Mouse (Mus musculus) ovary, adult 18-20 months (tissue): Measurements from ENCODE around the gene Cobll1.

Source experiments
- DNase-seq: peaks from one replicate; pipeline ENCODE4 v3.0.0; 2022; ENCODE audit warnings: low spot score, mixed read lengths

Gene Cobll1

DNA sequence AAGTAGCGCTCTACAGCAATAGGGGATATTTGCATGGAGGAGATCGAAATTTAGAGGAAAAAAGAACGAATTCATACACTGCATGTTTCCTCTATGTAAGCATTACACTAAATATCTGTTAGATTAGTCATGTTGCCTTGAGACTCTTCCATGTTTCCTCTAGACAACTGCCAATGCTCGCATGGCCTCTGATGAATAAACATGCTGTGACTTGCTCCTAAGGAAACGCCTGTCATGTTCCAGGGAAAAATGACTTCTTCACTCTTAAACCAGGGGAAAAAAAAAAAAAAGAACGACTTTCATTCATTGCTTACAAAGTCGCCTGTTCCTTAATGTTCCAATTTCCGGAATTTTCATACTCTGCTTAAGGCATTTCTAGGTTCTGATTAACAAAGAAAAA, 2.1 kb downstream of the Cobll1 start:
- DNase-seq, result no peak

- DNase-seq, result no peak
These were observed 2.6 kb downstream of the Cobll1 start for GRCm38 (mm10) chr2:65236644-65237043.

GRCm38 (mm10) chr2:65232756-65233535, 6.3 kb downstream of the Cobll1 start:
- no peak for DNase-seq

- DNase-seq, result no peak
These were observed 10.8 kb downstream of the Cobll1 start for GRCm38 (mm10) chr2:65228426-65228825.

DNA sequence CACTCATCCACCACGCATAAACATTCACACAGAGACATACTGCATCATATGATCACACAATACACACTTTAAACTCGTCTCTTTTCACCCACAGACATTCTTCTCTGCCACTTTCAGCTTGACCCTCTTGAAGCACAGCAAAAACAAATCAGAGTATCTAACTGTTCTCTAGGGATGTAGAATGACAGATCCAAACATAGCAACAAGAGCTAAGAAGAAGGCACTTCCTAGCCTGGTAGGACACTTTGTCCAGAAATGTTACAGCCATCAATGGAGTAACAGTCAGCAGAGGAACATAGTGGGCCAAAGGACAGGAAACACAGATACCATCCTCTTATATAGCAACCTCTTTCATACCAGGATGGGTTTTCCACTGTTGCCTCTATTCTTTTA, 11.3 kb downstream of the Cobll1 start:
- DNase-seq, result no peak

DNA sequence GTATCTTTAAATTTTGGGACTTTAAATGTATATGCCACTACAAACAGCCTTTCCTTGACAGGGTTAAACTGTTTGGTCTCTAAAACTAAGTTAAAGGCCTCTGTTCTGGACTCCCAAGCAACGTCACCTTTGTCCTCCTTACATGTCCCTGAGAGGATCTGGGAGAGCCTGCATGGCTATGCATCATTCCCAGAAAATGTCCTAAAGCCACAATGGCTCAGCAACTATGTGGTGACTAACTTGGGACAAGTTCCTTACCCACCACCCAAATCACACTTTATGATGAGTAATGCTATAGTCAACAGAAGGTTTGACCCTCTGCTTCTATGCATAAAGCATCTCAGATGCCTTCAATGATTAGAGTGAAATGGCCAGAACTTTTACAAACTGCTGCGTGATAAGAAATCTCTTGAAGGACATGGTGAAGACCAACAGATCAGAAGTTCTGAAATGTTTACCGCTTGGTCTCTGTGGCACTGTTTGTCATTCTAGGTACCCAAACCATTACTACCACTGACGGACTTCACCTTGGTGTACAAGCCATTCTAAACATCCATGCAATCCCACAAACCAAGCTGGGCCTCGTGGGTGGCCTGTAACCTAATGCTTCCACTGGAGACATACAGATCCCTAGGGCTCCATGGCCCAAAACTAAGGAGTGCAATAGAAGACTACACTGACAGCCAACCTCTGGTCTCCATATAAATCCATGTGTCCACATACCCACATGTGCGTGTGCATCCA, 11.9 kb downstream of the Cobll1 start:
- DNase-seq, result no peak

DNA sequence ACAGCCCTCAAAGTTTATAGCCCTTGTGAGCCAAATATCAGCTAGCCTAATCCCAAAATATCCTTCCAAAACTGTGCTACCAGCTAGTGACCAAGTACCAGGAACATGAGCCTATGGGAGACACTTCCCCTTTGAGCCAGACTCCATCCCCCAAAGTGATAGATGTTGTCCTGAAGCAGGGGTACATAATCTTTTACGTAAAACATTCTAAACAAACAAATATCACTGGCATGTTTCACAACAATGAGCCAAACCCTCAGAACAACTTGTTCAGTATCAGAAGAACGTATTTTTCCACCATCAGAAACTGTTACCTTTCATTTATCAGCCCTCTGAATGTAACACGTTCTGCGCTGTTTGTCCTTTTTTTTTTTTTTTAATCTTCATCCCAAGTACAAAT, 12.7 kb downstream of the Cobll1 start:
- DNase-seq, result no peak

DNA sequence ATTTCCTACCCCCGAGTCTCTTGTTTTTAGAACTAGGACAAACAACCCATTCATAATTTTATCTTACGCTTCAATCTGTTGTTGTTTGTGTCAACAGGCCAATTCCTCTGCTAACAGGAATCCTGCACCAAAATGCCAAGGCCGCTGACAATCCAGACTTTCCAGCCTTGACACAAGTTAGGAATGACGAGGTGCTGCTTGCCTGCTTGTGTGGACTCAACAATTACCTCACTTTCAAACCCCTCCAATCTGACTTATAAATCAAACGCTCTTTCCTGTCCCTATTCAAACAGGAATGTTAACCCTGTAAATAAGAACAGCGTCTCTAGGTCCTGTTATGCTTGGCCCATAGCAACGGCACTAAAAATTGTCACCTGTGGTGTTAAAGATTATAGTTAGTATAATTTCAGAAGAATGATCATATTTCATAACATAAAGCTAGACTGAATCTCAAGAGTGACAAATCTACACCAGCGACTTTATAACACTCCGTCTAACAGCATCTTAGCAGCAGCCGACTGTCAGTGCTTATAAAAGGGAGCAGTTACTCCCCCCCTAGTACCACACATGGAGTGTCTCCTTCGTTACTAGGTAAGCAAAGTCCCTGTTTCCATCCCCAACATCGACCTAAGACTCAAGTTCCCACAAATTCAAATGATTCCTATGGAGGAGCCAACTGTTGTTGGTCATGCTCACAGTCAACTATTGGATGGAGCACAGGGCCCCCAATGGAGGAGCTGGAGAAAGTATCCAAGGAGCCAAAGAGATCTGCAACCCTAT, 15.1 kb downstream of the Cobll1 start:
- no peak for DNase-seq

GRCm38 (mm10) chr2:65223012-65223411, 16.2 kb downstream of the Cobll1 start:
- no peak for DNase-seq

DNA sequence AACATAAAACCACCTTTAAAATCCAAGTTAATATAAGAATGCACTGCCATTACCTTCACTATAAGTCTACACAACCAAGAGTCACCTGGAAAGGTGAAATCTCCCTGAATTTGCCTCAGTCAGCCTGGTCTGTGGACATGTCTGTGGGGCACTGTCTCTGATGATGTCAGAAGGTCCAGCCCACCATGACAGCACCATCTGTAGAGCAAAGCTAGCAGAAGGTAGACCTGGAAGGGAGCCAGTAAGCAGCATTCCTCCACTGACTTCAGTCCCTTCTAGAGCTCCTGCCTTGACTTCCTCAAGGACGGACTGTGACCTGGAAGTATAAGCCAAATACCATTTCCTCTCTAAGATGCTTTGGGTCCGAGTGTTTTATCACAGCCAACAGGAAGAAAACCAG, 17.6 kb downstream of the Cobll1 start:
- no peak for DNase-seq

GRCm38 (mm10) chr2:65220563-65220962, 18.6 kb downstream of the Cobll1 start:
- no peak for DNase-seq

GRCm38 (mm10) chr2:65219375-65220135, 19.6 kb downstream of the Cobll1 start:
- no peak for DNase-seq

DNA sequence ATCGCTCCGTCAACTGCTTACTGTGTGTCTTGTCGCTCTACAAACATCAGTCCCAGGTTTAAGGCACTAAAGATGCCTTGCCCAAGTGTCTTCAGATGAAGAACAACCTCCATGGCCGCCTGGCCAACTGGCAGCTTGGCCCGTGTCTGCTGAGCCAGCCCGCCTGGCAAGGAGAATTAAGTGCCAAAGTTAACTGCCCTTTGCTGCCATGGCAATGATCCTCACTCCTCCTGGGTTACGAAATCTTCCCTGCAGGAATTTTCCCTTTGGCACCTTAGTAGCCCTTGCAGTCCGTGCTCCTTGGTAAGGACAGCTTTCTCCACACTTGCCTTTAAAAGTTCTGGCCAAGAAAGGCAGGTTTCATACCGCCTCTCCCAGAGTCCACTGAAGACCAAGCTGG, 20.9 kb downstream of the Cobll1 start:
- DNase-seq, result no peak

DNA sequence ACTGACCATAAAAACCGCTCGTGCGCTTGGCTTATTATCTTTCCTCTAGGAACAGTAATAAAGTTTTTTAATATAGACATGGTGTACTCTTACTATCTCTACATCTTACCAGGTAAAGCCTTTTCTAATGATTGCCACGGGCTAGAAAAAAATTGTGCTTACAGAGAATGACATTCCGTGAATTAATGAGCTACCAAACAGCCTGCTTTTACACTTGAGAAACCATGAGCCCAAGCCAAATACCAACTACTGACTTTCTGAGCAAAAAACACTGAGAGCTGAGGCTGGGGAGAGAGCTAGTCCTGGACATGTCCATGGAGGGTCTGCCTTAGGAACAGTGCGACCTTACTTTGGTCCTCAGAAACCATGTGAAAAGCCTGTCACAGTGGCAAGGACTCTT, 21.5 kb downstream of the Cobll1 start:
- DNase-seq, result no peak

DNA sequence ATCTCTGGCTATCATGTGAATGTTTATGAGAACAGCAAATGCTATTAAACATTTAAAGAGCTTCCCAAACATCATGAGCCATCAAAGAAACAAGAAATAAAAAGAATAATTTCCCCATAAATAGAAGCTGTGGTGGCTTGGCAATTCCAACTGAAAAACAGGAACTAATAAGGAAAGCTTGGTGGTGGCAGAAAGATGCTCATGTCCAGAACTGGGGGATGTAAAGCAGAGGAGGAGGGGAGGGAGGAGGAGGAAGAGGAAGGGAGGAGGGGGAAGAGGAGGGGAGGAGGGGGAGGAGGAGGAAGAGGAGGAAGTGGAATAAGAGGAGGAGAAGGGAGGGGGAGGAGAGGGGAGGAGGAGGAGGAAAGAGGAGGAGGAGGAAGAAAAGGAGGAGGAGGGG, 23.0 kb downstream of the Cobll1 start:
- DNase-seq, result no peak

DNA sequence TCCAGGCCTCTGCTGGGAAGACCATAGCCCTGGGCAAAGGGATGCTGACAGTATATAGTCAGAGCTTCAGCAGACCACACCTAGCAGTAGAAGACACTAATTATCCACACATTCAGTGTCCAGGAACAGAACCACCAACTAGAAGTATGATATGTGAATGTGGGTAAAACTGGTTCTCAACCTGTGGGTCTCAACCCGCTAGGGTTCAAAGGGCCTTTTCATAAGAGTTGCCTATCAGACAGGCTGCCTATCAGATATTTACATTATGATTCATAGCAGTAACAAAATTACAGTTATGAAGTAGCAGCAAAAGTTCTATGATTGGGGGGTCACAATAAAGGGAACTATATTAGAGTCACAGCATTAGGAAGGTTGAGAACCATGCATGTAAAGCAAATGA, 24.6 kb downstream of the Cobll1 start:
- DNase-seq, result no peak

DNA sequence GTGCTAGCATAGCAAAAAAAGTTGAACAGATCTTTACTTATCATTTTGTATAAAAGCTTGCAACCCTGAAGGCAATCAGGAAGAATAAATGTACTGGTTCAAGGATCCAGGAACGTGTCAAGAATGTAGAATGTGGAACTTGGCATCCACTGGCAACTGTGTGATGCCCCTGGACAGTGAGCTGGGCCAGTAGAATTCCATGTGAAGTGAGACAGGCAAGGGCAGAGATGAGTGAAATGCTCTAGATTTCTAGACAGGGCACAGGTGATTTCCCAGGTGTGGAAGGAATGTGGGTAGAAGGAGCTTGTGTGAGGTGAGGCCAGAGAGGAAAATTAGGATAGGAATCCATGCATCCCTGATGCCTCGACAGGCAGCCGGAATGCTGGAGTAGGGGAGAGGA, 25.5 kb downstream of the Cobll1 start:
- no peak for DNase-seq

DNA sequence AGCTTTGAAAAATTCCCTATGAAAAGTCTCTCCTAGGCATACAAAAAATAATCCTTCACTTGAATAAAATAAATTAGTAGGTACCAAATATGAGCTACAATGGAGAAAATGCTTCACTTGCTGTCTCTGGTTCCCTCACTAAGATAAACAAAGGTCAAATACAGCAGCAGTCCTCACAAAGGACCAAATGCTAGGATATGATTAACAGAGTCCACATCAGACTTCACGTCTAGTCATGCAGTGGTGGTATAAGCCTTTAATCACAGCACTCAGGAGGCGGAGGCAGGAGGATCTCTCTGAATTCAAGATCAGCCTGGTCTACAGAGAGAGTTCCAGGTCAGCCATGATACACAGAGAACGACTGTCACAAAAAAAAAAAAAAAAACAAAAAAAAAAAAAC, 27.6 kb downstream of the Cobll1 start:
- DNase-seq, result no peak

DNA sequence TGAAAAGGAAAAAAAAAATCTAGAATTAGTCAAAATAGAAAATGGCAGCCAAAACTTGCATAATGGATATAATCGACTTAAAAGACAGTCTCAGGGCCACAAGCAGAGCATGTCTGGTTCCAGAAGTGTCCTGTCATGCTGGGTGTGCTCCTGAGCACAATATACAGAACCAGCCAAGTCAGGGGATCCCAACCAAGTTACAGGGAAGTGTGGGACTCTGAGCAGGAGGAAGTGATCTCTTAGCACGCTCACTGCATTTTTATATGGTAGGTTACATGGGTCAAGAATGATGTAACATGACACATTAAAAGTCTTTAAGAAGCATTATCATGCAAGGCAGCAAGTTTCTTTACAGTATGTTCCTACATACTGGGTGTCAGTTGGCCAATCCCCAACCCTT, 31.5 kb downstream of the Cobll1 start:
- DNase-seq, result no peak

GRCm38 (mm10) chr2:65203699-65204098, 35.5 kb downstream of the Cobll1 start:
- DNase-seq, result no peak

DNA sequence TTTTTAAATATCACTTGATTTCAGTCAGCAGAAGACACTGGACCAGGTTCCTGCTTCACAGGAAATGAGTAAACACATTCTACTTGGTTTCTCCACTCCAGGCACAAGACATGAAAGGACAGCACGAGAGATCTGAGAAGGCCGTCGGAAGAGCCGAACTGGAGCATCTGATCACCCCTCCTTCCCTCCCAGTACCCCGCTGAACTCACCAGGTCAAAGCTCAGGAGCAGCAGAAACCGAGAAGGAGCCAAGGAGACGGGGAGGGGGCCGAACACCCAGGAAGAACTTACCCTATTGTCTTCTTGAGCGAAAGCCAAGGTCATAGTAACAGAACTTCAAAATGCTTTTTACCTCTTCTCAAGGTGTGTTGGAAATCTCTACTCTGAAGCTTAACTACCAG, 39.5 kb downstream of the Cobll1 start:
- DNase-seq, result no peak

GRCm38 (mm10) chr2:65198605-65199004, 40.6 kb downstream of the Cobll1 start:
- no peak for DNase-seq
